Mouse (Mus musculus): ENCODE data around the gene Serpinb11.

DNA sequence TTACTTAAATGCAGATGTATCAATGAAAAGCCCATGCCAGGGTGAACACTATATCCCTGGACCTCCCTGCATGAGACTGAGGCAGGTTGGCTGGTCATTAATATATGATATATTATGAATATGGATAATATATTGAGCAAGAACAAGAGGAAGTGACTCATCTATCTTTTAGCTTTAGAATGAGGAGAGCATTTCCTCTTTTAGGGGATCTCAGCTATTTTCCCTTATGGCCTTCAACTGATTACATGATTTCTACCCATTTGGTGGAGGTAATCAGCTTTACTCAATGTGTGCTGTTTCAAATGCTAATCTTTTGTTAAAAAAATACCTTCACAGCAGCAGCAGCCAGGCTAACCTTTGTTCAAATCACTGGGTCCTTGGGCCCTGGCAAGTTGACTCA lies 20.5 kb downstream of the Serpinb11 start:
- TF ChIP-seq CTCF (IDR thresholded peaks at IDR 0.05; ENCODE audit: borderline replicate concordance, insufficient read depth, low read depth, low read length) (no peak), POLR2A (IDR thresholded peaks at IDR 0.05; ENCODE audit: borderline replicate concordance, insufficient read depth, low read length) (no peak)
